Mouse (Mus musculus): ENCODE results near the gene Eepd1. TPM values are rescaled to one million over a fixed set of nuclear protein-coding genes. Genes with fewer than 3 reads are reported as not detected.

Eepd1 gene
- total and polyA plus RNA-seq, 3 experiments: 0.05 TPM; not detected in 2

GRCm38 (mm10) chr9:25570011-25570410 is 88.7 kb downstream of the Eepd1 start:
- no peaks in the 10 kb centered on the region for H3K4me1 ChIP-seq (ENCODE audit: insufficient read depth, low read depth, low read length)
- TF ChIP-seq TAL1 (conservative IDR thresholded peaks at IDR 0.05; ENCODE audit: low read depth, low read length) (no peak), CTCF (IDR thresholded peaks at IDR 0.05; ENCODE audit: low read depth, low read length) (no peak), GATA2 (IDR thresholded peaks at IDR 0.05; ENCODE audit: borderline replicate concordance, low read depth, low read length) (no peak), POLR2AphosphoS5 (IDR thresholded peaks at IDR 0.05; ENCODE audit: insufficient replicate concordance, low read depth, low read length) (no peak), GATA1 (IDR thresholded peaks at IDR 0.05; ENCODE audit: borderline replicate concordance, low read length) (no peak)
- DNase-seq (ENCODE audit: low spot score) (no peak), ATAC-seq (ENCODE audit: extremely low read depth, insufficient number of reproducible peaks, low FRiP score, poor library complexity, severe bottlenecking) (no peak)
- H3K36me3 ChIP-seq (replicated peaks): no peaks in the 10 kb centered on the region
- no peaks in the 10 kb centered on the region for H3K9me3 ChIP-seq (replicated peaks)
- no peak overlapping the region for H3K4me3 ChIP-seq (ENCODE audit: low read depth, low read length)
- H3K27me3 ChIP-seq (ENCODE audit: insufficient read depth, low read length): 0 out of 2 replicates have a peak, but pooled peaks cover 3% of the 10 kb centered on the region

- H3K4me3 ChIP-seq (ENCODE audit: low read depth, low read length): no peak overlapping the region
- ATAC-seq (ENCODE audit: extremely low read depth, insufficient number of reproducible peaks, low FRiP score, poor library complexity, severe bottlenecking): no peak
These were observed 89.1 kb downstream of the Eepd1 start for GRCm38 (mm10) chr9:25570436-25570835.

GRCm38 (mm10) chr9:25571381-25571780 is 90.0 kb downstream of the Eepd1 start:
- Histone ChIP-seq H3K36me3 (replicated peaks) (no peaks in the 10 kb centered on the region), H3K4me1 (ENCODE audit: insufficient read depth, low read depth, low read length) (no peaks in the 10 kb centered on the region), H3K27me3 (ENCODE audit: insufficient read depth, low read length) (0 out of 2 replicates have a peak, but pooled peaks cover 3% of the 10 kb centered on the region), H3K9me3 (replicated peaks) (no peaks in the 10 kb centered on the region), H3K4me3 (ENCODE audit: low read depth, low read length) (no peak overlapping the region)
- TF ChIP-seq CTCF (IDR thresholded peaks at IDR 0.05; ENCODE audit: low read depth, low read length) (no peak), GATA2 (IDR thresholded peaks at IDR 0.05; ENCODE audit: borderline replicate concordance, low read depth, low read length) (no peak), GATA1 (IDR thresholded peaks at IDR 0.05; ENCODE audit: borderline replicate concordance, low read length) (no peak), TAL1 (conservative IDR thresholded peaks at IDR 0.05; ENCODE audit: low read depth, low read length) (no peak), POLR2AphosphoS5 (IDR thresholded peaks at IDR 0.05; ENCODE audit: insufficient replicate concordance, low read depth, low read length) (no peak)
- DNase-seq (ENCODE audit: low spot score) (no peak), ATAC-seq (ENCODE audit: extremely low read depth, insufficient number of reproducible peaks, low FRiP score, poor library complexity, severe bottlenecking) (no peak)

More at GRCm38 (mm10) chr9:25570436-25570835, 89.1 kb downstream of the Eepd1 start:
- no peaks in the 10 kb centered on the region for H3K4me1 ChIP-seq (ENCODE audit: insufficient read depth, low read depth, low read length)
- H3K9me3 ChIP-seq (replicated peaks): no peaks in the 10 kb centered on the region
- TF ChIP-seq GATA2 (IDR thresholded peaks at IDR 0.05; ENCODE audit: borderline replicate concordance, low read depth, low read length): no peak
- TF ChIP-seq POLR2AphosphoS5 (IDR thresholded peaks at IDR 0.05; ENCODE audit: insufficient replicate concordance, low read depth, low read length): no peak
- no peak for TF ChIP-seq GATA1 (IDR thresholded peaks at IDR 0.05; ENCODE audit: borderline replicate concordance, low read length)
- TF ChIP-seq TAL1 (conservative IDR thresholded peaks at IDR 0.05; ENCODE audit: low read depth, low read length): no peak
- TF ChIP-seq CTCF (IDR thresholded peaks at IDR 0.05; ENCODE audit: low read depth, low read length): no peak
- DNase-seq (ENCODE audit: low spot score): no peak
- H3K36me3 ChIP-seq (replicated peaks): no peaks in the 10 kb centered on the region
- 0 out of 2 replicates have a peak, but pooled peaks cover 3% of the 10 kb centered on the region for H3K27me3 ChIP-seq (ENCODE audit: insufficient read depth, low read length)

- TF ChIP-seq POLR2AphosphoS5 (IDR thresholded peaks at IDR 0.05; ENCODE audit: insufficient replicate concordance, low read depth, low read length) (no peak), GATA2 (IDR thresholded peaks at IDR 0.05; ENCODE audit: borderline replicate concordance, low read depth, low read length) (no peak), TAL1 (conservative IDR thresholded peaks at IDR 0.05; ENCODE audit: low read depth, low read length) (no peak), GATA1 (IDR thresholded peaks at IDR 0.05; ENCODE audit: borderline replicate concordance, low read length) (no peak), CTCF (IDR thresholded peaks at IDR 0.05; ENCODE audit: low read depth, low read length) (no peak)
- no peak for ATAC-seq (ENCODE audit: extremely low read depth, insufficient number of reproducible peaks, low FRiP score, poor library complexity, severe bottlenecking)
- H3K36me3 ChIP-seq (replicated peaks): no peaks in the 10 kb centered on the region
- no peak overlapping the region for H3K4me3 ChIP-seq (ENCODE audit: low read depth, low read length)
- no peak for DNase-seq (ENCODE audit: low spot score)
- H3K27me3 ChIP-seq (ENCODE audit: insufficient read depth, low read length): 0 out of 2 replicates have a peak, but pooled peaks cover 3% of the 10 kb centered on the region
- H3K9me3 ChIP-seq (replicated peaks): no peaks in the 10 kb centered on the region
- no peaks in the 10 kb centered on the region for H3K4me1 ChIP-seq (ENCODE audit: insufficient read depth, low read depth, low read length)
These were observed 92.4 kb downstream of the Eepd1 start for GRCm38 (mm10) chr9:25573753-25574152.

GRCm38 (mm10) chr9:25574186-25574585 is 92.8 kb downstream of the Eepd1 start:
- no peak for ATAC-seq (ENCODE audit: extremely low read depth, insufficient number of reproducible peaks, low FRiP score, poor library complexity, severe bottlenecking)
- Histone ChIP-seq H3K27me3 (ENCODE audit: insufficient read depth, low read length) (0 out of 2 replicates have a peak, but pooled peaks cover 3% of the 10 kb centered on the region), H3K4me3 (ENCODE audit: low read depth, low read length) (no peak overlapping the region), H3K36me3 (replicated peaks) (no peaks in the 10 kb centered on the region), H3K4me1 (ENCODE audit: insufficient read depth, low read depth, low read length) (no peaks in the 10 kb centered on the region), H3K9me3 (replicated peaks) (no peaks in the 10 kb centered on the region)
- no peak for DNase-seq (ENCODE audit: low spot score)
- TF ChIP-seq GATA1 (IDR thresholded peaks at IDR 0.05; ENCODE audit: borderline replicate concordance, low read length): no peak
- no peak for TF ChIP-seq TAL1 (conservative IDR thresholded peaks at IDR 0.05; ENCODE audit: low read depth, low read length)
- no peak for TF ChIP-seq CTCF (IDR thresholded peaks at IDR 0.05; ENCODE audit: low read depth, low read length)
- no peak for TF ChIP-seq GATA2 (IDR thresholded peaks at IDR 0.05; ENCODE audit: borderline replicate concordance, low read depth, low read length)
- TF ChIP-seq POLR2AphosphoS5 (IDR thresholded peaks at IDR 0.05; ENCODE audit: insufficient replicate concordance, low read depth, low read length): no peak

GRCm38 (mm10) chr9:25578674-25579596 is 97.6 kb downstream of the Eepd1 start:
- H3K9me3 ChIP-seq (replicated peaks): no peaks in the 10 kb centered on the region
- no peaks in the 10 kb centered on the region for H3K4me1 ChIP-seq (ENCODE audit: insufficient read depth, low read depth, low read length)
- no peaks in the 10 kb centered on the region for H3K36me3 ChIP-seq (replicated peaks)
- no peak overlapping the region for H3K4me3 ChIP-seq (ENCODE audit: low read depth, low read length)
- ATAC-seq (ENCODE audit: extremely low read depth, insufficient number of reproducible peaks, low FRiP score, poor library complexity, severe bottlenecking) (no peak), DNase-seq (ENCODE audit: low spot score) (no peak)
- H3K27me3 ChIP-seq (ENCODE audit: insufficient read depth, low read length): no peaks in the 10 kb centered on the region
- TF ChIP-seq TAL1 (conservative IDR thresholded peaks at IDR 0.05; ENCODE audit: low read depth, low read length) (no peak), GATA2 (IDR thresholded peaks at IDR 0.05; ENCODE audit: borderline replicate concordance, low read depth, low read length) (no peak), CTCF (IDR thresholded peaks at IDR 0.05; ENCODE audit: low read depth, low read length) (no peak), GATA1 (IDR thresholded peaks at IDR 0.05; ENCODE audit: borderline replicate concordance, low read length) (no peak), POLR2AphosphoS5 (IDR thresholded peaks at IDR 0.05; ENCODE audit: insufficient replicate concordance, low read depth, low read length) (no peak)
